In genomic region chr1:13865713-13866112, GRCm38 (mm10) we compare ENCODE assay signal across 17 mouse cellular contexts.
"Had no signal": no experiment of that assay in that cellular context is flagged by ENCODE, and none has a peak within 500 bp of the region (broad histone marks: within the 10 kb centered on the region; RNA-seq: fewer than 3 reads in every experiment).

No protein-coding gene starts in this region.

- DNase-seq: left cerebral cortex, postnatal 4 days; liver; liver, embryonic 13.5 days; liver, postnatal 0 days; lung, adult 18-20 months; lung, adult 2 months; lung, embryonic 14.5 days; lung, postnatal 10 days; lung, postnatal 14 days; lung, postnatal 36 days; lung, postnatal 4 days; midbrain, embryonic 14.5 days had no signal

- ATAC-seq: liver, embryonic 12.5 days; liver, postnatal 0 days; lung, postnatal 0 days; midbrain, embryonic 13.5 days; midbrain, embryonic 15.5 days; midbrain, embryonic 16.5 days had no signal
